Mouse (Mus musculus): ENCODE data around the gene Fbxl15. TPM values are rescaled to one million over a fixed set of nuclear protein-coding genes. Genes with fewer than 3 reads are reported as not detected.

Fbxl15 gene
- total and polyA plus RNA-seq, 2 experiments = 6.2 to 15.1 TPM

GRCm38 (mm10) chr19:46314872-46315742 is 12.9 kb upstream of the Fbxl15 start:
- TF ChIP-seq CTCF (IDR thresholded peaks at IDR 0.05; ENCODE audit: low read depth, low read length) (no peak), POLR2A (IDR thresholded peaks at IDR 0.05; ENCODE audit: extremely low read depth, insufficient read depth, low read length) (no peak)
- Histone ChIP-seq H3K4me1 (ENCODE audit: control insufficient read depth, insufficient read depth, low read length) (no peaks in the 10 kb centered on the region), H3K36me3 (ENCODE audit: control insufficient read depth, insufficient read depth, low read length) (no peaks in the 10 kb centered on the region; the same call in 1 of the 2 replicates), H3K27me3 (ENCODE audit: control insufficient read depth, insufficient read depth, low read length) (peaks cover 40% of the 10 kb centered on the region), H3K9ac (ENCODE audit: low read depth, low read length) (no peak overlapping the region), H3K4me3 (ENCODE audit: insufficient read depth, low read depth, low read length) (no peak overlapping the region), H3K27ac (replicated peaks; ENCODE audit: insufficient read depth, low read depth, low read length) (no peak overlapping the region), H3K79me2 (ENCODE audit: control insufficient read depth, insufficient read depth, low read length) (no peaks in the 10 kb centered on the region)
- DNase-seq (ENCODE audit: extremely low read depth, low read depth, low spot score) = no peak
- 41% methylated on average over 14 of the region's 14 CpGs for WGBS

GRCm38 (mm10) chr19:46315752-46316610 is 12.0 kb upstream of the Fbxl15 start:
- Histone ChIP-seq H3K9ac (ENCODE audit: low read depth, low read length) (no peak overlapping the region), H3K79me2 (ENCODE audit: control insufficient read depth, insufficient read depth, low read length) (no peaks in the 10 kb centered on the region), H3K4me1 (ENCODE audit: control insufficient read depth, insufficient read depth, low read length) (no peaks in the 10 kb centered on the region), H3K27ac (replicated peaks; ENCODE audit: insufficient read depth, low read depth, low read length) (no peak overlapping the region), H3K4me3 (ENCODE audit: insufficient read depth, low read depth, low read length) (no peak overlapping the region), H3K36me3 (ENCODE audit: control insufficient read depth, insufficient read depth, low read length) (no peaks in the 10 kb centered on the region), H3K27me3 (ENCODE audit: control insufficient read depth, insufficient read depth, low read length) (peaks cover 40% of the 10 kb centered on the region)
- no peak for TF ChIP-seq POLR2A (IDR thresholded peaks at IDR 0.05; ENCODE audit: extremely low read depth, insufficient read depth, low read length)
- no peak for TF ChIP-seq CTCF (IDR thresholded peaks at IDR 0.05; ENCODE audit: low read depth, low read length)
- 59% methylated on average over 12 of the region's 12 CpGs for WGBS
- no peak for DNase-seq (ENCODE audit: extremely low read depth, low read depth, low spot score)

GRCm38 (mm10) chr19:46316846-46317545 is 11.0 kb upstream of the Fbxl15 start:
- Histone ChIP-seq H3K27me3 (ENCODE audit: control insufficient read depth, insufficient read depth, low read length) (peaks cover 41% of the 10 kb centered on the region), H3K4me3 (ENCODE audit: insufficient read depth, low read depth, low read length) (no peak overlapping the region), H3K27ac (replicated peaks; ENCODE audit: insufficient read depth, low read depth, low read length) (no peak overlapping the region), H3K36me3 (ENCODE audit: control insufficient read depth, insufficient read depth, low read length) (no peaks in the 10 kb centered on the region), H3K79me2 (ENCODE audit: control insufficient read depth, insufficient read depth, low read length) (no peaks in the 10 kb centered on the region), H3K9ac (ENCODE audit: low read depth, low read length) (no peak overlapping the region), H3K4me1 (ENCODE audit: control insufficient read depth, insufficient read depth, low read length) (no peaks in the 10 kb centered on the region)
- DNase-seq (ENCODE audit: extremely low read depth, low read depth, low spot score) = no peak
- 34% methylated on average over 15 of the region's 15 CpGs for WGBS
- TF ChIP-seq CTCF (IDR thresholded peaks at IDR 0.05; ENCODE audit: low read depth, low read length) (no peak), POLR2A (IDR thresholded peaks at IDR 0.05; ENCODE audit: extremely low read depth, insufficient read depth, low read length) (no peak)

- Histone ChIP-seq H3K9ac (ENCODE audit: low read depth, low read length) (no peak overlapping the region), H3K27ac (replicated peaks; ENCODE audit: insufficient read depth, low read depth, low read length) (no peak overlapping the region)
- 6% methylated on average over 48 of the region's 48 CpGs for WGBS
Observed at GRCm38 (mm10) chr19:46317546-46317885, 10.5 kb upstream of the Fbxl15 start.

GRCm38 (mm10) chr19:46318031-46318471 is 9.9 kb upstream of the Fbxl15 start:
- 4% methylated on average over 36 of the region's 42 CpGs for WGBS
- peaks cover 44% of the 10 kb centered on the region for H3K27me3 ChIP-seq (ENCODE audit: control insufficient read depth, insufficient read depth, low read length)
- H3K4me1 ChIP-seq (ENCODE audit: control insufficient read depth, insufficient read depth, low read length) = no peaks in the 10 kb centered on the region
- H3K4me3 ChIP-seq (ENCODE audit: insufficient read depth, low read depth, low read length) = no peak overlapping the region
- no peaks in the 10 kb centered on the region for H3K79me2 ChIP-seq (ENCODE audit: control insufficient read depth, insufficient read depth, low read length)
- H3K9ac ChIP-seq (ENCODE audit: low read depth, low read length) = no peak overlapping the region
- H3K27ac ChIP-seq (replicated peaks; ENCODE audit: insufficient read depth, low read depth, low read length) = no peak overlapping the region
- TF ChIP-seq POLR2A (IDR thresholded peaks at IDR 0.05; ENCODE audit: extremely low read depth, insufficient read depth, low read length) (no peak), CTCF (IDR thresholded peaks at IDR 0.05; ENCODE audit: low read depth, low read length) (no peak)
- no peaks in the 10 kb centered on the region for H3K36me3 ChIP-seq (ENCODE audit: control insufficient read depth, insufficient read depth, low read length)
- no peak for DNase-seq (ENCODE audit: extremely low read depth, low read depth, low spot score)

More at GRCm38 (mm10) chr19:46317546-46317885, 10.5 kb upstream of the Fbxl15 start:
- H3K27me3 ChIP-seq (ENCODE audit: control insufficient read depth, insufficient read depth, low read length) = peaks cover 44% of the 10 kb centered on the region
- H3K4me1 ChIP-seq (ENCODE audit: control insufficient read depth, insufficient read depth, low read length) = no peaks in the 10 kb centered on the region
- no peak for TF ChIP-seq CTCF (IDR thresholded peaks at IDR 0.05; ENCODE audit: low read depth, low read length)
- no peak for TF ChIP-seq POLR2A (IDR thresholded peaks at IDR 0.05; ENCODE audit: extremely low read depth, insufficient read depth, low read length)
- no peak overlapping the region for H3K4me3 ChIP-seq (ENCODE audit: insufficient read depth, low read depth, low read length)
- no peak for DNase-seq (ENCODE audit: extremely low read depth, low read depth, low spot score)
- H3K36me3 ChIP-seq (ENCODE audit: control insufficient read depth, insufficient read depth, low read length) = no peaks in the 10 kb centered on the region
- H3K79me2 ChIP-seq (ENCODE audit: control insufficient read depth, insufficient read depth, low read length) = no peaks in the 10 kb centered on the region

Measured in liver, adult 2 months (tissue).